Mouse (Mus musculus): ENCODE results near the gene Adra2a.

DNA sequence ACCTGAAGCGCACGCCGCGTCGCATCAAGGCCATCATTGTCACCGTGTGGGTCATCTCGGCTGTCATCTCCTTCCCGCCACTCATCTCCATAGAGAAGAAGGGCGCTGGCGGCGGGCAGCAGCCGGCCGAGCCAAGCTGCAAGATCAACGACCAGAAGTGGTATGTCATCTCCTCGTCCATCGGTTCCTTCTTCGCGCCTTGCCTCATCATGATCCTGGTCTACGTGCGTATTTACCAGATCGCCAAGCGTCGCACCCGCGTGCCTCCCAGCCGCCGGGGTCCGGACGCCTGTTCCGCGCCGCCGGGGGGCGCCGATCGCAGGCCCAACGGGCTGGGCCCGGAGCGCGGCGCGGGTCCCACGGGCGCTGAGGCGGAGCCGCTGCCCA is 2.7 kb downstream of the Adra2a start:
- no peak for TF ChIP-seq EP300 (IDR thresholded peaks at IDR 0.05)
- TF ChIP-seq CTCF (IDR thresholded peaks at IDR 0.05) = no peak
